Mouse (Mus musculus) forebrain, embryonic 16.5 days (tissue): ENCODE data around the gene Gm3646. TPM values are rescaled to one million over a fixed set of nuclear protein-coding genes. Genes with fewer than 3 reads are reported as not detected.
A peak's percentile ranks its signal among the peaks of the same experiment; 100 is the strongest.

Experiments
- ATAC-seq: fragments of 200-750 bp; cut with Nextera tagmentation; 2 replicates; pipeline ENCODE4 v1.8.0; 2017; ENCODE audit warnings: mild to moderate bottlenecking, moderate library complexity
- H3K27ac ChIP-seq: fragments of 300-500 bp; sonication (generic); 2 replicates; pipeline ENCODE4 v1.5.1; 2014; ENCODE audit warnings: low read length, control low read depth
- H3K27me3 ChIP-seq: fragments of 300-500 bp; sonication (generic); replicated peaks from 2 replicates; pipeline ENCODE4 v1.6.1; 2014; ENCODE audit warnings: low read length; ENCODE audit not compliant: control insufficient read depth, insufficient read depth
- H3K36me3 ChIP-seq: fragments of 300-500 bp; sonication (generic); 2 replicates; pipeline ENCODE4 v1.6.1; 2014; ENCODE audit not compliant: control insufficient read depth, insufficient read depth
- H3K4me1 ChIP-seq: fragments of 300-500 bp; sonication (generic); replicated peaks from 2 replicates; pipeline ENCODE4 v1.6.1; 2014; ENCODE audit warnings: low read length; ENCODE audit not compliant: control insufficient read depth, insufficient read depth
- H3K4me2 ChIP-seq: fragments of 300-500 bp; sonication (generic); 2 replicates; pipeline ENCODE4 v1.6.1; 2014; ENCODE audit warnings: mild to moderate bottlenecking, low read length, control low read depth
- H3K4me3 ChIP-seq: fragments of 300-500 bp; sonication (generic); replicated peaks from 2 replicates; pipeline ENCODE4 v1.5.1; 2014; ENCODE audit warnings: mild to moderate bottlenecking, low read length, control low read depth
- H3K9ac ChIP-seq: fragments of 300-500 bp; sonication (generic); replicated peaks from 2 replicates; pipeline ENCODE4 v1.6.1; 2014; ENCODE audit warnings: low read depth, low read length, control low read depth
- H3K9me3 ChIP-seq: fragments of 300-500 bp; sonication (generic); 2 replicates; pipeline ENCODE4 v1.6.1; 2016; ENCODE audit warnings: low read length; ENCODE audit not compliant: control insufficient read depth
- WGBS: fragments of 180-500 bp; shearing (Covaris S2); extraction: QIAGEN DNeasy Blood & Tissue Kit; methylation state at CpG from one replicate; pipeline ENCODE4 v1.1.7; 2014; 5-methylcytosine and 5-hydroxymethylcytosine counted together
- polyA plus RNA-seq: library from polyadenylated mRNA; unstranded; fragments of >200 nt; fragmentation: Nextera tagmentation; extraction: Ambion mirVana; gene quantifications from 2 replicates; pipeline ENCODE4 v1.2.1, GENCODE M21; 2015

Gm3646 gene
- polyA plus RNA-seq, 1 experiment from 2014 or later: not detected

GRCm38 (mm10) chr1:39797496-39797895, 7.6 kb downstream of the Gm3646 start:
- Histone ChIP-seq H3K4me2 (no peak overlapping the region), H3K9ac (no peak overlapping the region), H3K27ac (no peak overlapping the region), H3K4me1 (no peaks in the 10 kb centered on the region), H3K27me3 (no peaks in the 10 kb centered on the region), H3K36me3 (no peaks in the 10 kb centered on the region), H3K9me3 (0 out of 2 replicates have a peak, but pooled peaks cover 2% of the 10 kb centered on the region), H3K4me3 (no peak overlapping the region)
- 68% methylated on average over 6 of the region's 6 CpGs for WGBS
- ATAC-seq: no peak

- Histone ChIP-seq H3K36me3 (no peaks in the 10 kb centered on the region), H3K27me3 (no peaks in the 10 kb centered on the region), H3K4me1 (no peaks in the 10 kb centered on the region), H3K4me2 (no peak overlapping the region), H3K27ac (no peak overlapping the region), H3K9me3 (0 out of 2 replicates have a peak, but pooled peaks cover 2% of the 10 kb centered on the region), H3K9ac (no peak overlapping the region), H3K4me3 (no peak overlapping the region)
- no peak for ATAC-seq
- 75% methylated on average over 3 of the region's 3 CpGs for WGBS
These were observed 8.4 kb downstream of the Gm3646 start for GRCm38 (mm10) chr1:39796765-39797164.

GRCm38 (mm10) chr1:39784632-39785031, 20.5 kb downstream of the Gm3646 start:
- no peak overlapping the region for H3K9ac ChIP-seq
- H3K4me3 ChIP-seq: no peak overlapping the region
- no peak overlapping the region for H3K4me2 ChIP-seq
- H3K27me3 ChIP-seq: no peaks in the 10 kb centered on the region
- WGBS: 92% methylated on average over 5 of the region's 5 CpGs
- H3K4me1 ChIP-seq: no peaks in the 10 kb centered on the region
- no peak for ATAC-seq
- no peaks in the 10 kb centered on the region for H3K36me3 ChIP-seq
- no peak overlapping the region for H3K27ac ChIP-seq
- peaks cover 4% of the 10 kb centered on the region for H3K9me3 ChIP-seq

GRCm38 (mm10) chr1:39781835-39782234, 23.3 kb downstream of the Gm3646 start:
- Histone ChIP-seq H3K27me3 (no peaks in the 10 kb centered on the region), H3K9me3 (no peaks in the 10 kb centered on the region; the same call in 1 of the 2 replicates), H3K4me3 (no peak overlapping the region), H3K4me2 (no peak overlapping the region), H3K9ac (no peak overlapping the region), H3K36me3 (no peaks in the 10 kb centered on the region), H3K27ac (no peak overlapping the region), H3K4me1 (no peaks in the 10 kb centered on the region)
- WGBS: 94% methylated on average over 6 of the region's 6 CpGs
- no peak for ATAC-seq

- ATAC-seq: no peak
- Histone ChIP-seq H3K4me3 (no peak overlapping the region), H3K9ac (no peak overlapping the region), H3K27me3 (no peaks in the 10 kb centered on the region), H3K27ac (no peak overlapping the region), H3K36me3 (no peaks in the 10 kb centered on the region), H3K4me1 (peaks cover 4% of the 10 kb centered on the region), H3K4me2 (no peak overlapping the region), H3K9me3 (no peaks in the 10 kb centered on the region)
- WGBS: 84% methylated on average over 16 of the region's 16 CpGs
These were observed 25.8 kb downstream of the Gm3646 start for GRCm38 (mm10) chr1:39779111-39779980.

- 62% methylated on average over 14 of the region's 14 CpGs for WGBS
- H3K9ac ChIP-seq: no peak overlapping the region
- H3K4me3 ChIP-seq: no peak overlapping the region
- ATAC-seq: peak; percentile 77
- no peak overlapping the region; the same call in none of the 2 replicates for H3K27ac ChIP-seq
- H3K27me3 ChIP-seq: no peaks in the 10 kb centered on the region
- no peaks in the 10 kb centered on the region for H3K9me3 ChIP-seq
- peaks cover 13% of the 10 kb centered on the region for H3K4me1 ChIP-seq
- 0 out of 2 replicates have a peak overlapping the region, but pooled peaks have one; percentile 7 for H3K4me2 ChIP-seq
- H3K36me3 ChIP-seq: no peaks in the 10 kb centered on the region
These were observed 31.0 kb downstream of the Gm3646 start for GRCm38 (mm10) chr1:39773991-39774729.

GRCm38 (mm10) chr1:39773551-39773950, 31.6 kb downstream of the Gm3646 start:
- ATAC-seq: no peak; the same call in 1 of the 2 replicates
- no peak overlapping the region for H3K9ac ChIP-seq
- H3K27me3 ChIP-seq: no peaks in the 10 kb centered on the region
- H3K4me1 ChIP-seq: peaks cover 13% of the 10 kb centered on the region
- H3K9me3 ChIP-seq: no peaks in the 10 kb centered on the region
- no peak overlapping the region for H3K4me3 ChIP-seq
- no peak overlapping the region for H3K4me2 ChIP-seq
- 60% methylated on average over 5 of the region's 5 CpGs for WGBS
- no peaks in the 10 kb centered on the region for H3K36me3 ChIP-seq
- no peak overlapping the region; the same call in 1 of the 2 replicates for H3K27ac ChIP-seq

- Histone ChIP-seq H3K9me3 (no peaks in the 10 kb centered on the region), H3K4me3 (no peak overlapping the region), H3K36me3 (no peaks in the 10 kb centered on the region), H3K4me1 (peaks cover 13% of the 10 kb centered on the region), H3K9ac (no peak overlapping the region), H3K27me3 (no peaks in the 10 kb centered on the region), H3K27ac (no peak overlapping the region), H3K4me2 (no peak overlapping the region)
- WGBS: 27% methylated on average over 3 of the region's 3 CpGs
- no peak; the same call in 1 of the 2 replicates for ATAC-seq
These were observed 32.6 kb downstream of the Gm3646 start for GRCm38 (mm10) chr1:39772401-39773095.

- Histone ChIP-seq H3K27ac (no peak overlapping the region), H3K4me2 (no peak overlapping the region), H3K4me3 (no peak overlapping the region), H3K9me3 (no peaks in the 10 kb centered on the region), H3K27me3 (no peaks in the 10 kb centered on the region), H3K9ac (no peak overlapping the region), H3K4me1 (peaks cover 13% of the 10 kb centered on the region), H3K36me3 (no peaks in the 10 kb centered on the region)
- ATAC-seq: no peak
- WGBS: 77% methylated on average over 5 of the region's 5 CpGs
These were observed 34.7 kb downstream of the Gm3646 start for GRCm38 (mm10) chr1:39770436-39770835.
